Mouse (Mus musculus) midbrain, embryonic 14.5 days (tissue): ENCODE results near the gene Gp5. TPM values are rescaled to one million over a fixed set of nuclear protein-coding genes. Genes with fewer than 3 reads are reported as not detected.

ENCODE experiments used
- ATAC-seq: fragments of 200-750 bp; cut with Nextera tagmentation; 2 replicates; pipeline ENCODE4 v1.8.0; 2017; ENCODE audit warnings: moderate number of reproducible peaks, moderate library complexity; ENCODE audit not compliant: low FRiP score, low TSS enrichment
- DNase-seq: peaks from one replicate; pipeline ENCODE4 v3.0.0-alpha.2; 2015
- H3K27ac ChIP-seq: fragments of 300-500 bp; sonication (generic); replicated peaks from 2 replicates; pipeline ENCODE4 v1.5.1; 2014; ENCODE audit warnings: mild to moderate bottlenecking, low read depth, low read length, moderate library complexity
- H3K27me3 ChIP-seq: fragments of 300-500 bp; sonication (generic); 2 replicates; pipeline ENCODE4 v1.6.1; 2014; ENCODE audit warnings: low read length, control low read depth, mixed read lengths; ENCODE audit not compliant: control insufficient read depth, insufficient read depth
- H3K36me3 ChIP-seq: fragments of 300-500 bp; sonication (generic); 2 replicates; pipeline ENCODE4 v1.6.1; 2014; ENCODE audit warnings: low read length, control low read depth; ENCODE audit not compliant: control insufficient read depth, insufficient read depth
- H3K4me1 ChIP-seq: fragments of 300-500 bp; sonication (generic); 2 replicates; pipeline ENCODE4 v1.6.1; 2014; ENCODE audit warnings: mild to moderate bottlenecking, antibody characterized with exemption, low read length, control low read depth; ENCODE audit not compliant: control insufficient read depth, insufficient read depth
- H3K4me2 ChIP-seq: fragments of 300-500 bp; sonication (generic); 2 replicates; pipeline ENCODE4 v1.6.1; 2014; ENCODE audit warnings: mild to moderate bottlenecking, low read length, moderate library complexity
- H3K4me3 ChIP-seq: fragments of 300-500 bp; sonication (generic); replicated peaks from 2 replicates; pipeline ENCODE4 v1.5.1; 2014; ENCODE audit warnings: low read depth, low read length
- H3K9ac ChIP-seq: fragments of 300-500 bp; sonication (generic); replicated peaks from 2 replicates; pipeline ENCODE4 v1.6.1; 2014; ENCODE audit warnings: mild to moderate bottlenecking, low read length, moderate library complexity
- H3K9me3 ChIP-seq: fragments of 300-500 bp; sonication (generic); 2 replicates; pipeline ENCODE4 v1.6.1; 2016; ENCODE audit warnings: low read length, control low read depth, mixed read lengths; ENCODE audit not compliant: control insufficient read depth
- WGBS: fragments of 180-500 bp; shearing (Covaris S2); extraction: QIAGEN DNeasy Blood & Tissue Kit; methylation state at CpG from one replicate; pipeline ENCODE4 v1.1.7; 2014; 5-methylcytosine and 5-hydroxymethylcytosine counted together
- polyA plus RNA-seq: library from polyadenylated mRNA; unstranded; fragments of >200 nt; fragmentation: Nextera tagmentation; extraction: Ambion mirVana; gene quantifications from 2 replicates; pipeline ENCODE4 v1.2.1, GENCODE M21; 2014

The Gp5 gene
- polyA plus RNA-seq, 1 experiment from 2014 or later, result 0.30 TPM

GRCm38 (mm10) chr16:30271223-30271761 lies 39.3 kb downstream of the Gp5 start:
- Histone ChIP-seq H3K9me3 (no peaks in the 10 kb centered on the region), H3K36me3 (no peaks in the 10 kb centered on the region), H3K4me2 (no peak overlapping the region), H3K9ac (no peak overlapping the region), H3K4me3 (no peak overlapping the region), H3K27ac (no peak overlapping the region), H3K27me3 (no peaks in the 10 kb centered on the region), H3K4me1 (no peaks in the 10 kb centered on the region)
- no peak for DNase-seq
- ATAC-seq, result no peak
- 69% methylated on average over 8 of the region's 8 CpGs for WGBS

GRCm38 (mm10) chr16:30267359-30267758 lies 43.2 kb downstream of the Gp5 start, which contains the start of gene Cpn2:
Cpn2 (minus strand) TSS chr16:30267499.
- Histone ChIP-seq H3K4me1 (no peaks in the 10 kb centered on the region), H3K27me3 (no peaks in the 10 kb centered on the region), H3K4me2 (no peak within 1 kb of the TSS), H3K27ac (no peak within 1 kb of the TSS), H3K36me3 (no peaks in the 10 kb centered on the region), H3K9ac (no peak within 1 kb of the TSS), H3K4me3 (no peak within 1 kb of the TSS), H3K9me3 (no peaks in the 10 kb centered on the region)
- 73% methylated on average over 5 of the region's 5 CpGs for WGBS
- ATAC-seq (no peak), DNase-seq (no peak)

GRCm38 (mm10) chr16:30266561-30266960 lies 44.0 kb downstream of the Gp5 start:
- Histone ChIP-seq H3K9me3 (no peaks in the 10 kb centered on the region), H3K9ac (no peak overlapping the region), H3K27ac (no peak overlapping the region), H3K27me3 (no peaks in the 10 kb centered on the region), H3K4me3 (no peak overlapping the region), H3K4me1 (no peaks in the 10 kb centered on the region), H3K4me2 (no peak overlapping the region), H3K36me3 (no peaks in the 10 kb centered on the region)
- no peak for DNase-seq
- 89% methylated on average over 5 of the region's 5 CpGs for WGBS
- ATAC-seq, result no peak

- Histone ChIP-seq H3K27ac (no peak overlapping the region), H3K4me3 (no peak overlapping the region), H3K36me3 (no peaks in the 10 kb centered on the region), H3K27me3 (no peaks in the 10 kb centered on the region), H3K4me2 (no peak overlapping the region), H3K4me1 (no peaks in the 10 kb centered on the region), H3K9ac (no peak overlapping the region), H3K9me3 (no peaks in the 10 kb centered on the region)
- ATAC-seq (no peak), DNase-seq (no peak)
- WGBS, result 91% methylated on average over 4 of the region's 4 CpGs
Measured at GRCm38 (mm10) chr16:30265611-30266010, 45.0 kb downstream of the Gp5 start.

GRCm38 (mm10) chr16:30263156-30263555 lies 47.4 kb downstream of the Gp5 start:
- Histone ChIP-seq H3K9me3 (no peaks in the 10 kb centered on the region), H3K36me3 (no peaks in the 10 kb centered on the region), H3K4me1 (no peaks in the 10 kb centered on the region), H3K27ac (no peak overlapping the region), H3K9ac (no peak overlapping the region), H3K27me3 (no peaks in the 10 kb centered on the region), H3K4me3 (no peak overlapping the region), H3K4me2 (no peak overlapping the region)
- ATAC-seq, result no peak
- DNase-seq, result no peak
- WGBS, result 59% methylated on average over 4 of the region's 4 CpGs

- Histone ChIP-seq H3K27me3 (no peaks in the 10 kb centered on the region), H3K4me1 (no peaks in the 10 kb centered on the region), H3K9me3 (no peaks in the 10 kb centered on the region), H3K4me2 (no peak overlapping the region), H3K36me3 (no peaks in the 10 kb centered on the region), H3K4me3 (no peak overlapping the region), H3K27ac (no peak overlapping the region), H3K9ac (no peak overlapping the region)
- 2% methylated on average over 2 of the region's 2 CpGs for WGBS
- DNase-seq, result peak; percentile 87
- no peak for ATAC-seq
Measured at GRCm38 (mm10) chr16:30262664-30263063, 47.9 kb downstream of the Gp5 start.

- Histone ChIP-seq H3K9me3 (no peaks in the 10 kb centered on the region), H3K4me1 (no peaks in the 10 kb centered on the region), H3K9ac (no peak overlapping the region), H3K36me3 (no peaks in the 10 kb centered on the region), H3K27ac (no peak overlapping the region), H3K27me3 (no peaks in the 10 kb centered on the region), H3K4me3 (no peak overlapping the region), H3K4me2 (no peak overlapping the region)
- ATAC-seq (no peak), DNase-seq (no peak)
- 91% methylated on average over 10 of the region's 10 CpGs for WGBS
Measured at GRCm38 (mm10) chr16:30262157-30262556, 48.4 kb downstream of the Gp5 start.

- H3K4me2 ChIP-seq, result no peak overlapping the region
- no peak overlapping the region for H3K9ac ChIP-seq
- H3K27ac ChIP-seq, result no peak overlapping the region
- H3K36me3 ChIP-seq, result no peaks in the 10 kb centered on the region
- WGBS, result 89% methylated on average over 9 of the region's 9 CpGs
- no peaks in the 10 kb centered on the region for H3K27me3 ChIP-seq
- no peaks in the 10 kb centered on the region for H3K9me3 ChIP-seq
- H3K4me1 ChIP-seq, result no peaks in the 10 kb centered on the region
- no peak for ATAC-seq
- H3K4me3 ChIP-seq, result no peak overlapping the region
- no peak for DNase-seq
Measured at GRCm38 (mm10) chr16:30261341-30261740, 49.2 kb downstream of the Gp5 start.

GRCm38 (mm10) chr16:30260012-30260635 lies 50.5 kb downstream of the Gp5 start:
- no peaks in the 10 kb centered on the region for H3K27me3 ChIP-seq
- 91% methylated on average over 15 of the region's 15 CpGs for WGBS
- no peak overlapping the region for H3K9ac ChIP-seq
- no peak for DNase-seq
- H3K9me3 ChIP-seq, result no peaks in the 10 kb centered on the region
- no peak overlapping the region for H3K4me2 ChIP-seq
- no peak for ATAC-seq
- H3K36me3 ChIP-seq, result no peaks in the 10 kb centered on the region
- no peak overlapping the region for H3K4me3 ChIP-seq
- H3K4me1 ChIP-seq, result no peaks in the 10 kb centered on the region
- no peak overlapping the region for H3K27ac ChIP-seq
